Mouse (Mus musculus): ENCODE data around the gene Kin. TPM values are rescaled to one million over a fixed set of nuclear protein-coding genes. Genes with fewer than 3 reads are reported as not detected.

Gene Kin
- total RNA-seq (2021), result 10 to 100 TPM in 1 of 2 experiments, 1 to 10 TPM in 1; 9.9 to 12.7 TPM

- peak; percentile 97 for DNase-seq
Observed at GRCm38 (mm10) chr2:10080310-10081010, at the start of gene Kin, which contains the start of gene Atp5c1. Gene Kin, plus strand, starts transcription at chr2:10080593. Gene Atp5c1, minus strand, starts transcription at chr2:10080510.

- no peak for DNase-seq
Observed at GRCm38 (mm10) chr2:10033684-10034083, 46.7 kb upstream of the Kin start.

- DNase-seq, result no peak
Observed at GRCm38 (mm10) chr2:10034976-10035375, 45.4 kb upstream of the Kin start.

GRCm38 (mm10) chr2:10047758-10048436, 32.5 kb upstream of the Kin start:
- peak; percentile 31 for DNase-seq

- peak; percentile 95 for DNase-seq
Observed at GRCm38 (mm10) chr2:10048461-10048860, 31.9 kb upstream of the Kin start, which contains the start of gene Taf3. Gene Taf3, minus strand, starts transcription at chr2:10048596.

GRCm38 (mm10) chr2:10049456-10049855, 30.9 kb upstream of the Kin start:
- no peak for DNase-seq

- no peak for DNase-seq
Observed at GRCm38 (mm10) chr2:10050878-10051277, 29.5 kb upstream of the Kin start.

GRCm38 (mm10) chr2:10051996-10052395, 28.4 kb upstream of the Kin start:
- no peak for DNase-seq

GRCm38 (mm10) chr2:10058836-10059235, 21.6 kb upstream of the Kin start:
- DNase-seq, result no peak

GRCm38 (mm10) chr2:10071751-10072150, 8.6 kb upstream of the Kin start:
- no peak for DNase-seq

GRCm38 (mm10) chr2:10074470-10074869, 5.9 kb upstream of the Kin start:
- DNase-seq, result no peak

- DNase-seq, result no peak
Observed at GRCm38 (mm10) chr2:10076675-10077074, 3.7 kb upstream of the Kin start.

GRCm38 (mm10) chr2:10079745-10080309, 566 bp upstream of the Kin start:
- DNase-seq, result no peak

- no peak for DNase-seq
Observed at GRCm38 (mm10) chr2:10081453-10082080, 1.2 kb downstream of the Kin start.

GRCm38 (mm10) chr2:10082737-10083136, 2.3 kb downstream of the Kin start:
- DNase-seq, result no peak

GRCm38 (mm10) chr2:10087256-10087850, 7.0 kb downstream of the Kin start:
- no peak for DNase-seq

GRCm38 (mm10) chr2:10094327-10095100, 14.1 kb downstream of the Kin start:
- DNase-seq, result no peak

GRCm38 (mm10) chr2:10098598-10099215, 18.3 kb downstream of the Kin start:
- DNase-seq, result peak; percentile 64

GRCm38 (mm10) chr2:10100471-10100870, 20.1 kb downstream of the Kin start:
- no peak for DNase-seq

- DNase-seq, result peak; percentile 60
Observed at GRCm38 (mm10) chr2:10101180-10101579, 20.8 kb downstream of the Kin start.

- no peak for DNase-seq
Observed at GRCm38 (mm10) chr2:10108535-10109189, 28.3 kb downstream of the Kin start.
